Mouse (Mus musculus): ENCODE measurements at regions not wholly inside any gene's neighbourhood (a gene's known extent, or its start where the extent isn't known, plus 50 kb on each side); places are given as distances from the start of the nearest gene placed in this dataset.
A peak's percentile ranks its signal among the peaks of the same experiment; 100 is the strongest.

- Histone ChIP-seq H3K27ac (ENCODE audit: control insufficient read depth, low read depth, low read length) (no peak overlapping the region), H3K4me1 (ENCODE audit: control insufficient read depth in 1 of 2, insufficient read depth in 2 of 2, low read length in 2 of 2) (no peaks in the 10 kb centered on the region), H3K36me3 (ENCODE audit: control insufficient read depth in 1 of 2, insufficient read depth in 2 of 2, low read length in 2 of 2) (no peaks in the 10 kb centered on the region), H3K9me3 (replicated peaks; ENCODE audit: insufficient read depth, low read length) (no peaks in the 10 kb centered on the region), H3K27me3 (ENCODE audit: control insufficient read depth in 1 of 2, insufficient read depth in 2 of 2, low read length in 2 of 2) (no peaks in the 10 kb centered on the region), H3K79me2 (ENCODE audit: control insufficient read depth, insufficient read depth, low read length, poor library complexity) (no peaks in the 10 kb centered on the region), H3K4me3 (ENCODE audit: control insufficient read depth in 1 of 2, insufficient read depth in 1 of 2, low read depth in 2 of 2, low read length in 2 of 2) (no peak overlapping the region), H3K9ac (ENCODE audit: control insufficient read depth, low read depth, low read length, poor library complexity, severe bottlenecking) (no peak overlapping the region)
- TF ChIP-seq RAD21 (IDR thresholded peaks at IDR 0.05; ENCODE audit: low read depth, low read length) (peak; percentile 32; the same call in 1 of the 2 replicates), CHD2 (IDR thresholded peaks at IDR 0.05; ENCODE audit: low read length) (no peak), CTCF (IDR thresholded peaks at IDR 0.05 in 2 of 3, conservative IDR thresholded peaks at IDR 0.05 in 1 of 3; ENCODE audit: control insufficient read depth in 1 of 3, insufficient read depth in 1 of 3, low read depth in 2 of 3, low read length in 3 of 3, poor library complexity in 1 of 3, severe bottlenecking in 1 of 3) (peak in 1 of 3 experiments; percentile 26; a peak in 2 of 6 replicates), SMC3 (IDR thresholded peaks at IDR 0.05; ENCODE audit: low read depth, low read length) (peak; percentile 22; the same call in 1 of the 2 replicates), ZC3H11A (IDR thresholded peaks at IDR 0.05; ENCODE audit: low read depth, low read length) (peak; percentile 21; the same call in 1 of the 2 replicates)
- no peak for DNase-seq (ENCODE audit: low read depth, low spot score)
These were observed 579.0 kb downstream of the Kcna4 start for GRCm38 (mm10) chr2:107869304-107869958.

GRCm38 (mm10) chr2:107879663-107880062, 589.2 kb downstream of the Kcna4 start:
- Histone ChIP-seq H3K9ac (ENCODE audit: control insufficient read depth, low read depth, low read length, poor library complexity, severe bottlenecking) (no peak overlapping the region), H3K27ac (ENCODE audit: control insufficient read depth, low read depth, low read length) (no peak overlapping the region), H3K79me2 (ENCODE audit: control insufficient read depth, insufficient read depth, low read length, poor library complexity) (no peaks in the 10 kb centered on the region), H3K27me3 (ENCODE audit: control insufficient read depth in 1 of 2, insufficient read depth in 2 of 2, low read length in 2 of 2) (no peaks in the 10 kb centered on the region; a peak in 1 of 4 replicates), H3K36me3 (ENCODE audit: control insufficient read depth in 1 of 2, insufficient read depth in 2 of 2, low read length in 2 of 2) (no peaks in the 10 kb centered on the region), H3K4me1 (ENCODE audit: control insufficient read depth in 1 of 2, insufficient read depth in 2 of 2, low read length in 2 of 2) (no peaks in the 10 kb centered on the region), H3K9me3 (replicated peaks; ENCODE audit: insufficient read depth, low read length) (no peaks in the 10 kb centered on the region), H3K4me3 (ENCODE audit: control insufficient read depth in 1 of 2, insufficient read depth in 1 of 2, low read depth in 2 of 2, low read length in 2 of 2) (no peak overlapping the region)
- DNase-seq (ENCODE audit: low read depth, low spot score): peak; percentile 56
- peak; percentile 66 for TF ChIP-seq ZC3H11A (IDR thresholded peaks at IDR 0.05; ENCODE audit: low read depth, low read length)
- TF ChIP-seq SMC3 (IDR thresholded peaks at IDR 0.05; ENCODE audit: low read depth, low read length): peak; percentile 76
- TF ChIP-seq RAD21 (IDR thresholded peaks at IDR 0.05; ENCODE audit: low read depth, low read length): peak; percentile 88
- no peak for TF ChIP-seq MYB (IDR thresholded peaks at IDR 0.05; ENCODE audit: low read depth, low read length)
- peak; percentile 24; the same call in 1 of the 2 replicates for TF ChIP-seq ZNF384 (IDR thresholded peaks at IDR 0.05; ENCODE audit: low read depth, low read length)
- peak in 2 of 3 experiments; percentile 26 to 74; a peak in 3 of 6 replicates for TF ChIP-seq CTCF (IDR thresholded peaks at IDR 0.05 in 2 of 3, conservative IDR thresholded peaks at IDR 0.05 in 1 of 3; ENCODE audit: control insufficient read depth in 1 of 3, insufficient read depth in 1 of 3, low read depth in 2 of 3, low read length in 3 of 3, poor library complexity in 1 of 3, severe bottlenecking in 1 of 3)
- TF ChIP-seq POLR2AphosphoS2 (IDR thresholded peaks at IDR 0.05; ENCODE audit: low read length): no peak
- no peak for TF ChIP-seq MXI1 (IDR thresholded peaks at IDR 0.05; ENCODE audit: low read depth, low read length)

- Histone ChIP-seq H3K4me3 (ENCODE audit: control insufficient read depth in 1 of 2, insufficient read depth in 1 of 2, low read depth in 2 of 2, low read length in 2 of 2) (no peak overlapping the region), H3K27ac (ENCODE audit: control insufficient read depth, low read depth, low read length) (no peak overlapping the region), H3K27me3 (ENCODE audit: control insufficient read depth in 1 of 2, insufficient read depth in 2 of 2, low read length in 2 of 2) (no peaks in the 10 kb centered on the region), H3K36me3 (ENCODE audit: control insufficient read depth in 1 of 2, insufficient read depth in 2 of 2, low read length in 2 of 2) (no peaks in the 10 kb centered on the region), H3K4me1 (ENCODE audit: control insufficient read depth in 1 of 2, insufficient read depth in 2 of 2, low read length in 2 of 2) (no peaks in the 10 kb centered on the region), H3K9ac (ENCODE audit: control insufficient read depth, low read depth, low read length, poor library complexity, severe bottlenecking) (no peak overlapping the region), H3K79me2 (ENCODE audit: control insufficient read depth, insufficient read depth, low read length, poor library complexity) (no peaks in the 10 kb centered on the region), H3K9me3 (replicated peaks; ENCODE audit: insufficient read depth, low read length) (no peaks in the 10 kb centered on the region)
- no peak for TF ChIP-seq USF2 (IDR thresholded peaks at IDR 0.05; ENCODE audit: borderline replicate concordance in 1 of 2, insufficient read depth in 1 of 2, low read depth in 1 of 2, low read length in 2 of 2)
- no peak for TF ChIP-seq TBP (IDR thresholded peaks at IDR 0.05; ENCODE audit: low read depth, low read length)
- TF ChIP-seq ZC3H11A (IDR thresholded peaks at IDR 0.05; ENCODE audit: low read depth, low read length): peak; percentile 10; the same call in 1 of the 2 replicates
- TF ChIP-seq ZNF384 (IDR thresholded peaks at IDR 0.05; ENCODE audit: low read depth, low read length): no peak
- TF ChIP-seq RAD21 (IDR thresholded peaks at IDR 0.05; ENCODE audit: low read depth, low read length): peak; percentile 42
- TF ChIP-seq CTCF (IDR thresholded peaks at IDR 0.05 in 2 of 3, conservative IDR thresholded peaks at IDR 0.05 in 1 of 3; ENCODE audit: control insufficient read depth in 1 of 3, insufficient read depth in 1 of 3, low read depth in 2 of 3, low read length in 3 of 3, poor library complexity in 1 of 3, severe bottlenecking in 1 of 3): peak; percentile 20 to 69 (median 44); a peak in 5 of 6 replicates
- TF ChIP-seq SMC3 (IDR thresholded peaks at IDR 0.05; ENCODE audit: low read depth, low read length): peak; percentile 48
- DNase-seq (ENCODE audit: low read depth, low spot score): peak; percentile 36
These were observed 595.8 kb downstream of the Kcna4 start for GRCm38 (mm10) chr2:107886063-107886762.
